Mouse (Mus musculus) urinary bladder, adult 18-20 months (tissue): ENCODE measurements around the gene Ankrd49.

Experiments used
- DNase-seq, 2 experiments: peaks; one replicate each; pipeline ENCODE4 v3.0.0; 2022; ENCODE audit warnings: low spot score in 2 of 2, mixed read lengths in 2 of 2

Gene Ankrd49

DNA sequence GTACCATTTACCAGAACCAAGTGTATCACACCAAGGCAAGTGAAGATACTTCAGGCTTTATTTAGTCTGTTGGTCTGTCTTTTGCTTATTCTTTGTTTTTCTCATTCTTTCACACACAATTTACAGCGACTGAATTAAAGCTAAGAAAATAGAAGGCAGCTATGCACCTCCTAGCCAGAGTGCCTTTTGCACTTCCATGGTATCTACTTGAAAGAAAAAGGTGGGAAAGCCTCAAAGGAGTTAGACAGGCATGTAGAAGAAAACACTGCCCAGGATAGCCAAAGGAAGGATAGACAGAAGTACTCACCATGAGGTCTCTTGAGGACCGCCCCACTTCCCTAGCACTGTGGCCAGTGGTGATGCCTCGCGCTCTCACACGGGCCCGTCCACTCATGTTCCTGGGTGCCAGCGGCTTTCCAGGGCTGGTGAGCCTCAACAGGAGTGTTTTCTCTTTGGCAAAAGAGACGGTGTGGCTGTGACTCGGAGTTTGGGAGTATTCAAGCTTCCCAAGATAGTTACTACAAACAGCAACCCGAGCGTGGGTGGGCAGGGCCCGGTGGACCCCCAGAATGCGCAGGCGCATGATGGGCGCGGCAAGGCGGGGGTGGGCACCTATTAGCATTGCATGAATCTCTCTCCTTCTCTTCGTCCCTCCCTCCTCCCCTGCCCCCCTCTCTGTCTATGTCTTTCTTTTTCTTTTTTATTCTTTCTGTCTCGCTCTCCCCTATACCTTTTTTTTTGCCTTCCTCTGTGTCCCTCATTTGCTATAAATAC is 44.3 kb downstream of the Ankrd49 start, which contains the start of gene Piwil4:
Piwil4 (minus strand) TSS at position 583 of the 774 bp plus-strand sequence.
- DNase-seq: no peak

DNA sequence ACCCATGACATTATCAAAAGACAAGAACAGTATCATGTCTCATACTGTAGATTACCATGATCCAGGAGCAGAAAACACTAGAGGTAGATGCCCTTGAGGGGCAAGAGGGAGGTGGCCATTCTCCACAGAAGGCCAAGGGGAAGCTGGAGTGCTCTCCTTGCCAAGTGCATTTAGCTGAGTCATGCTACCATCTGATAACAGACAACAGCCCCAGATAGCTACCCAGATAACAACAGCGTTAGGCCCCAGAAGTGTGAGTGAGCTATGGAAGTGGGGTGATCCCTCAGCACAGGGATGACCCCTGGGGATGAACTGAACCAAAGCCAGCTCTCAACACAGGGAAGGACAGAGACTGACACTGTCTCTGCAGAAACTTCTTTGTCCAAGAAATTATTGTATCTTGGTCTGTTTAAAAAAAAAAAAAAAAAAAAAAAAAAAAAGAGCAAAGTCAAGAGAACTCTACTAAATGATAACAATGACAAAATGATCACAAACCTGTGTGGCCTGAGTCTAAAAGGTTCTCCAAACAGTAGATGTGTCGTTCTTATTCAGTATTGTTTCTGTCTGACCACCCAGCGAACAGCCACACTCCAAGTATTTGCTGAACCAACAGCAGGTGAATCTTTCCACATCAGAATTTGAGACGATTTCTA is 45.0 kb downstream of the Ankrd49 start:
- DNase-seq: no peak

DNA sequence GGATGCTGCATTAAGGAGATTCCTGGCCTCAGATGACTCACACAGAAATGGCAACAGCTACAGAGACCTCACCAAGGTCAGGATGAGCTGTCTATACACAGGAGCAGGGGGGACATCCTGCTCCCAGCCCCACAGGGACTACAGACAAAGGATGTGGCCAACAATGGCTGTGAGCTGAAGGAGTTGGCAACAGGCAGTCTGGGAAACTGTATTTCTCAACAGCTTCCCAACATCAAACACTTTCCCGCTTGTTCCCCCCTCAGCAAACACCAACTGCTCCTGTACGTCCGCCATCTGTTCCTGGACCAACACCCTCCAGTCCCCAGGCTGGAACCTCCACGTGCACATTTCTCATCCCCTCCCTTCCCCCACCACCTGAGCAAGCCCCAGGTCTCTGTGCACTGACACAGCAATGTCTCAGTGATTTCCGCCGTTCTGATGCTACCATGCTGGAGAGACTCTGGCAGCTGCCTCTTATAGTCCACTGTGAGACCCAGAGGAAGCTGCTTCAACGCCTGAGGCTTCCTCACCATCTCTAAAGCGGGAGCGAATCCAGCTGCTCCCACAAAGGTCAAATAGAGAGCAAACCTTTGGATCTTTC is 53.6 kb downstream of the Ankrd49 start:
- no peak for DNase-seq
